Mouse (Mus musculus): ENCODE measurements around the gene Krt26.

DNA sequence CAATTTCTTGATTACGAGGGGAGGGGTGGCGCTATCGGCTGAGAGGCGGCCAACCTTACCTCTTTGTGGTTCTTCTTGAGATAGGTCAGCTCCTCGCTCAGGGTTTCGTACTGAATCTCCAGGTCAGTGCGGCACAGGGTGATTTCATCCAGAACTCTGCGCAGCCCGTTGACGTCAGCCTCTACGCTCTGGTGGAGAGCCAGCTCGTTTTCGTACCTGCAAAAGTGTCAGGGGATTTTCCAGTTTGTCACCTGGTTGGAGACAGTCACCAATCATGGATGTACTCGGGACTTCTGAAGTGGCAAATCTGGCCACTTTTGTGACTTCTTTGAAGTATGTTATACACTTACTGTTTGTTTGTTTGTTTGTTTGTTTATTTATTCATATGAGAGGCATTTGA lies 16.7 kb downstream of the Krt26 start:
- no peak for TF ChIP-seq CTCF (IDR thresholded peaks at IDR 0.05; ENCODE audit: low read depth, low read length)
- no peak for TF ChIP-seq POLR2A (IDR thresholded peaks at IDR 0.05; ENCODE audit: extremely low read depth, insufficient read depth, low read length)
